Mouse (Mus musculus): ENCODE results near the gene Pknox1. TPM values are rescaled to one million over a fixed set of nuclear protein-coding genes. Genes with fewer than 3 reads are reported as not detected.

Pknox1 gene
- polyA plus RNA-seq, 1 experiment = 15.3 TPM

Other genes starting within 250 kb of the Pknox1 start
- gene Pde9a, start 178.5 kb upstream of the Pknox1 start, polyA plus RNA-seq (2012; fragmentation: generic; extraction: Trizol) = 0.14 TPM
- 26.1 TPM for gene Wdr4, start 44.8 kb upstream of the Pknox1 start, polyA plus RNA-seq (2012; fragmentation: generic; extraction: Trizol)
- gene Ndufv3, start 44.6 kb upstream of the Pknox1 start, polyA plus RNA-seq (2012; fragmentation: generic; extraction: Trizol) = 469 TPM
- gene Cbs, start 72.5 kb downstream of the Pknox1 start, polyA plus RNA-seq (2012; fragmentation: generic; extraction: Trizol) = 0.06 TPM
- 135 TPM for gene U2af1, start 94.2 kb downstream of the Pknox1 start, polyA plus RNA-seq (2012; fragmentation: generic; extraction: Trizol)
- not detected for gene Cryaa, start 113.1 kb downstream of the Pknox1 start, polyA plus RNA-seq (2012; fragmentation: generic; extraction: Trizol)

Measured in myocyte (in vitro differentiated cells).